In genomic region chr7:130692943-130693799, GRCm38 (mm10) we compare ENCODE assay signal across 8 mouse cellular contexts.
DNase-seq lines count a peak whose midpoint lies in the region; ATAC-seq and TF ChIP-seq lines count a peak whose summit lies in the region.

No protein-coding gene starts in this region.

- H3K4me2 ChIP-seq in forebrain, embryonic 12.5 days: peak overlapping the region; percentile 72
- peak overlapping the region; percentile 86 for H3K4me2 ChIP-seq in intestine, embryonic 15.5 days (replicated peaks)
- peak overlapping the region; percentile 68 for H3K4me2 ChIP-seq in liver, embryonic 12.5 days

- 3% methylated on average over 19 of the region's 19 CpGs for WGBS in heart, embryonic 10.5 days
- WGBS in forebrain, embryonic 12.5 days: 2% methylated on average over 19 of the region's 19 CpGs
- WGBS in intestine, embryonic 15.5 days: 10% methylated on average over 19 of the region's 19 CpGs
- 22% methylated on average over 19 of the region's 19 CpGs for WGBS in liver, embryonic 12.5 days (ENCODE audit: insufficient replicate concordance)
- 70% methylated on average over 19 of the region's 19 CpGs for WGBS in small intestine, adult 2 months

- DNase-seq in heart, embryonic 10.5 days (ENCODE audit: low spot score): peak; percentile 89
- DNase-seq in heart, adult 8-10 months (ENCODE audit: low spot score): no peak
- peak; percentile 80 for DNase-seq in brain, embryonic 14.5 days (ENCODE audit: low read depth)

- H3K27ac ChIP-seq in heart, embryonic 10.5 days: peak overlapping the region; percentile 98
- H3K27ac ChIP-seq in forebrain, embryonic 12.5 days: peak overlapping the region; percentile 98
- H3K27ac ChIP-seq in intestine, embryonic 15.5 days: peak overlapping the region; percentile 94
- peak overlapping the region; percentile 72 for H3K27ac ChIP-seq in liver, embryonic 12.5 days
- H3K27ac ChIP-seq in small intestine, adult 2 months (ENCODE audit: insufficient read depth, low read depth, low read length): no peak overlapping the region

- H3K9me3 ChIP-seq in heart, embryonic 10.5 days: no peaks in the 10 kb centered on the region
- H3K9me3 ChIP-seq in forebrain, embryonic 12.5 days: no peaks in the 10 kb centered on the region
- H3K9me3 ChIP-seq in intestine, embryonic 15.5 days: no peaks in the 10 kb centered on the region
- no peaks in the 10 kb centered on the region for H3K9me3 ChIP-seq in liver, embryonic 12.5 days (replicated peaks)

- TF ChIP-seq CTCF in brain, embryonic 14.5 days (IDR thresholded peaks at IDR 0.05; ENCODE audit: borderline replicate concordance, extremely low read depth, insufficient read depth, insufficient read length): no peak
- TF ChIP-seq CTCF in small intestine, adult 2 months (IDR thresholded peaks at IDR 0.05; ENCODE audit: extremely low read depth, insufficient read length, insufficient replicate concordance, low read depth, low read length): no peak

- H3K4me1 ChIP-seq in heart, embryonic 10.5 days: peaks cover 88% of the 10 kb centered on the region
- H3K4me1 ChIP-seq in forebrain, embryonic 12.5 days: peaks cover 60% of the 10 kb centered on the region
- peaks cover 47% of the 10 kb centered on the region for H3K4me1 ChIP-seq in intestine, embryonic 15.5 days (replicated peaks)
- H3K4me1 ChIP-seq in liver, embryonic 12.5 days: peaks cover 40% of the 10 kb centered on the region
- H3K4me1 ChIP-seq in small intestine, adult 2 months (ENCODE audit: control insufficient read depth, insufficient read depth, insufficient read length, low read length): no peaks in the 10 kb centered on the region; the same call in none of the 2 replicates

- peak overlapping the region; percentile 85 for H3K4me3 ChIP-seq in heart, embryonic 10.5 days
- peak overlapping the region; percentile 72 for H3K4me3 ChIP-seq in forebrain, embryonic 12.5 days (replicated peaks)
- H3K4me3 ChIP-seq in intestine, embryonic 15.5 days (replicated peaks): peak overlapping the region; percentile 58
- H3K4me3 ChIP-seq in liver, embryonic 12.5 days: peak overlapping the region; percentile 53
- peak overlapping the region; percentile 45 for H3K4me3 ChIP-seq in small intestine, adult 2 months (ENCODE audit: low read depth, low read length)

- TF ChIP-seq POLR2A in brain, embryonic 14.5 days (IDR thresholded peaks at IDR 0.05; ENCODE audit: borderline replicate concordance, extremely low read depth, insufficient read depth, insufficient read length, poor library complexity, severe bottlenecking): peak; percentile 10; the same call in 1 of the 2 replicates
- no peak for TF ChIP-seq POLR2A in small intestine, adult 2 months (IDR thresholded peaks at IDR 0.05; ENCODE audit: low read depth, low read length)

- no peaks in the 10 kb centered on the region for H3K27me3 ChIP-seq in heart, embryonic 10.5 days (ENCODE audit: insufficient read depth, poor library complexity, severe bottlenecking)
- no peaks in the 10 kb centered on the region for H3K27me3 ChIP-seq in forebrain, embryonic 12.5 days
- no peaks in the 10 kb centered on the region for H3K27me3 ChIP-seq in intestine, embryonic 15.5 days (replicated peaks)
- peaks cover 30% of the 10 kb centered on the region for H3K27me3 ChIP-seq in liver, embryonic 12.5 days (replicated peaks)
- H3K27me3 ChIP-seq in small intestine, adult 2 months (ENCODE audit: control insufficient read depth, insufficient read depth, low read length): no peaks in the 10 kb centered on the region

- H3K36me3 ChIP-seq in heart, embryonic 10.5 days: 0 out of 2 replicates have a peak, but pooled peaks cover 2% of the 10 kb centered on the region
- no peaks in the 10 kb centered on the region for H3K36me3 ChIP-seq in forebrain, embryonic 12.5 days (replicated peaks)
- H3K36me3 ChIP-seq in intestine, embryonic 15.5 days: no peaks in the 10 kb centered on the region
- H3K36me3 ChIP-seq in liver, embryonic 12.5 days: no peaks in the 10 kb centered on the region
- no peaks in the 10 kb centered on the region for H3K36me3 ChIP-seq in small intestine, adult 2 months (ENCODE audit: control insufficient read depth, insufficient read depth, low read length)

- peak; percentile 75 for ATAC-seq in forebrain, embryonic 12.5 days (ENCODE audit: low FRiP score)
- peak; percentile 71 for ATAC-seq in intestine, embryonic 15.5 days
- ATAC-seq in liver, embryonic 12.5 days: no peak
- ATAC-seq in megakaryocyte-erythroid progenitor cell, adult 5-6 weeks (replicated peaks; ENCODE audit: low FRiP score, low TSS enrichment, poor library complexity, severe bottlenecking): no peak

- H3K9ac ChIP-seq in forebrain, embryonic 12.5 days: peak overlapping the region; percentile 92
- H3K9ac ChIP-seq in intestine, embryonic 15.5 days: peak overlapping the region; percentile 71
- peak overlapping the region; percentile 58 for H3K9ac ChIP-seq in liver, embryonic 12.5 days

Comparison
In these comparisons a context has a peak if more than half of its experiments do, and no peak if none do; other contexts are left out.
1. ATAC-seq: peak in forebrain, embryonic 12.5 days (single experiment) and intestine, embryonic 15.5 days (single experiment); none in liver, embryonic 12.5 days (single experiment) and megakaryocyte-erythroid progenitor cell, adult 5-6 weeks (single experiment).
2. Peak in every context shown above with its lines, with median percentiles within 50 percentile points of each other: H3K4me3 ChIP-seq, H3K4me2 ChIP-seq and H3K9ac ChIP-seq.